Mouse (Mus musculus) liver, postnatal 0 days (tissue): ENCODE measurements around the gene Lrrc41. TPM values are rescaled to one million over a fixed set of nuclear protein-coding genes. Genes with fewer than 3 reads are reported as not detected.

Experiments used
- ATAC-seq: fragments of 200-750 bp; cut with Nextera tagmentation; 2 replicates; pipeline ENCODE4 v1.8.0; 2017; ENCODE audit warnings: mild to moderate bottlenecking, moderate library complexity
- DNase-seq: peaks from one replicate; pipeline ENCODE4 v3.0.0-alpha.2; 2016
- H3K27ac ChIP-seq: fragments of 300-500 bp; sonication (generic); 2 replicates; pipeline ENCODE4 v1.5.1; 2014; ENCODE audit warnings: antibody characterized with exemption, moderate library complexity, mild to moderate bottlenecking, low read depth
- H3K27me3 ChIP-seq: fragments of 300-500 bp; sonication (generic); 2 replicates; pipeline ENCODE4 v1.6.1; 2014; ENCODE audit warnings: low read length, control low read depth, mixed read lengths; ENCODE audit not compliant: insufficient read depth
- H3K36me3 ChIP-seq: fragments of 300-500 bp; sonication (generic); replicated peaks from 2 replicates; pipeline ENCODE4 v1.6.1; 2014; ENCODE audit warnings: mild to moderate bottlenecking, control low read depth, low read length, moderate library complexity, mixed read lengths; ENCODE audit not compliant: insufficient read depth
- H3K4me1 ChIP-seq: fragments of 300-500 bp; sonication (generic); 2 replicates; pipeline ENCODE4 v1.6.1; 2014; ENCODE audit warnings: antibody characterized with exemption, mild to moderate bottlenecking, control low read depth; ENCODE audit not compliant: insufficient read depth
- H3K4me2 ChIP-seq: fragments of 300-500 bp; sonication (generic); 2 replicates; pipeline ENCODE4 v1.6.1; 2014; ENCODE audit warnings: low read depth, mild to moderate bottlenecking, low read length, moderate library complexity, mixed read lengths
- H3K4me3 ChIP-seq: fragments of 300-500 bp; sonication (generic); 2 replicates; pipeline ENCODE4 v1.5.1; 2014; ENCODE audit warnings: low read depth, low read length
- H3K9ac ChIP-seq: fragments of 300-500 bp; sonication (generic); replicated peaks from 2 replicates; pipeline ENCODE4 v1.6.1; 2014; ENCODE audit warnings: mild to moderate bottlenecking, moderate library complexity
- H3K9me3 ChIP-seq: fragments of 300-500 bp; sonication (generic); 2 replicates; pipeline ENCODE4 v1.6.1; 2016; ENCODE audit warnings: mild to moderate bottlenecking, control low read depth, low read length, mixed read lengths
- CTCF ChIP-seq: sonication (generic); IDR thresholded peaks from 2 replicates; pipeline ENCODE4 v1.5.1; 2016; ENCODE audit warnings: antibody characterized with exemption, low read depth
- EP300 ChIP-seq: IDR thresholded peaks from 2 replicates; pipeline ENCODE4 v1.6.1; 2016; ENCODE audit warnings: antibody characterized with exemption, low read depth, mild to moderate bottlenecking
- WGBS: fragments of 180-500 bp; shearing (Covaris S2); extraction: QIAGEN DNeasy Blood & Tissue Kit; methylation state at CpG from one replicate; pipeline ENCODE4 v1.1.7; 2014; ENCODE audit not compliant: insufficient replicate concordance; 5-methylcytosine and 5-hydroxymethylcytosine counted together
- polyA plus RNA-seq: library from polyadenylated mRNA; unstranded; fragments of >200 nt; fragmentation: Nextera tagmentation; extraction: Ambion mirVana; gene quantifications from 2 replicates; pipeline ENCODE4 v1.2.1, GENCODE M21; 2015

Gene Lrrc41
- polyA plus RNA-seq, 1 experiment from 2014 or later: 23.3 TPM

- no peaks in the 10 kb centered on the region for H3K27me3 ChIP-seq
- H3K9ac ChIP-seq: no peak overlapping the region
- TF ChIP-seq CTCF (no peak), EP300 (no peak)
- no peak overlapping the region for H3K4me2 ChIP-seq
- H3K27ac ChIP-seq: no peak overlapping the region
- no peaks in the 10 kb centered on the region; the same call in none of the 2 replicates for H3K36me3 ChIP-seq
- peaks cover 5% of the 10 kb centered on the region; the same call in 1 of the 2 replicates for H3K4me1 ChIP-seq
- no peaks in the 10 kb centered on the region for H3K9me3 ChIP-seq
- DNase-seq (no peak), ATAC-seq (no peak)
- no peak overlapping the region for H3K4me3 ChIP-seq
- WGBS: 94% methylated on average over 1 of the region's 1 CpGs
These were observed 27.4 kb upstream of the Lrrc41 start for GRCm38 (mm10) chr4:116047681-116048080.

- no peak for ATAC-seq
- no peak overlapping the region for H3K4me3 ChIP-seq
- no peaks in the 10 kb centered on the region for H3K9me3 ChIP-seq
- peaks cover 5% of the 10 kb centered on the region; the same call in 1 of the 2 replicates for H3K4me1 ChIP-seq
- H3K27ac ChIP-seq: no peak overlapping the region
- H3K36me3 ChIP-seq: no peaks in the 10 kb centered on the region; the same call in none of the 2 replicates
- DNase-seq: no peak
- H3K9ac ChIP-seq: no peak overlapping the region
- 67% methylated on average over 7 of the region's 7 CpGs for WGBS
- TF ChIP-seq EP300 (no peak), CTCF (no peak)
- no peak overlapping the region for H3K4me2 ChIP-seq
- H3K27me3 ChIP-seq: no peaks in the 10 kb centered on the region
These were observed 26.7 kb upstream of the Lrrc41 start for GRCm38 (mm10) chr4:116048130-116048920.

- Histone ChIP-seq H3K4me1 (peaks cover 10% of the 10 kb centered on the region), H3K36me3 (no peaks in the 10 kb centered on the region; the same call in none of the 2 replicates), H3K27ac (no peak overlapping the region), H3K4me3 (no peak overlapping the region), H3K4me2 (no peak overlapping the region), H3K9ac (no peak overlapping the region), H3K27me3 (no peaks in the 10 kb centered on the region), H3K9me3 (no peaks in the 10 kb centered on the region)
- DNase-seq (no peak), ATAC-seq (no peak)
- TF ChIP-seq EP300: no peak
- TF ChIP-seq CTCF: no peak
- 67% methylated on average over 3 of the region's 3 CpGs for WGBS
These were observed 25.9 kb upstream of the Lrrc41 start for GRCm38 (mm10) chr4:116049211-116049610.

- Histone ChIP-seq H3K27ac (peak overlapping the region; percentile 87), H3K4me2 (peak overlapping the region; percentile 84), H3K27me3 (no peaks in the 10 kb centered on the region), H3K9me3 (no peaks in the 10 kb centered on the region), H3K4me1 (peaks cover 10% of the 10 kb centered on the region), H3K9ac (peak overlapping the region; percentile 53), H3K36me3 (no peaks in the 10 kb centered on the region; the same call in none of the 2 replicates), H3K4me3 (peak overlapping the region; percentile 59)
- ATAC-seq (peak; percentile 55), DNase-seq (peak; percentile 53)
- TF ChIP-seq CTCF (peak; percentile 65), EP300 (no peak)
- WGBS: 6% methylated on average over 22 of the region's 22 CpGs
These were observed 22.4 kb upstream of the Lrrc41 start for GRCm38 (mm10) chr4:116052526-116053293.

GRCm38 (mm10) chr4:116053399-116053961, 21.6 kb upstream of the Lrrc41 start, which contains the start of gene Nsun4:
Gene Nsun4, minus strand, starts transcription at chr4:116053876.
- Histone ChIP-seq H3K36me3 (no peaks in the 10 kb centered on the region; the same call in 1 of the 2 replicates), H3K27ac (peak within 1 kb of the TSS; percentile 87), H3K9ac (peak within 1 kb of the TSS; percentile 53), H3K9me3 (no peaks in the 10 kb centered on the region), H3K4me3 (peak within 1 kb of the TSS; percentile 59), H3K4me1 (peaks cover 10% of the 10 kb centered on the region), H3K27me3 (no peaks in the 10 kb centered on the region), H3K4me2 (peak within 1 kb of the TSS; percentile 84)
- ATAC-seq (peak; percentile 93), DNase-seq (peak; percentile 89)
- TF ChIP-seq EP300 (peak; percentile 41; the same call in 1 of the 2 replicates), CTCF (no peak)
- WGBS: under 1% methylated on average over 35 of the region's 35 CpGs

GRCm38 (mm10) chr4:116057559-116057958, 17.5 kb upstream of the Lrrc41 start:
- Histone ChIP-seq H3K36me3 (no peaks in the 10 kb centered on the region), H3K27ac (no peak overlapping the region), H3K4me2 (no peak overlapping the region), H3K27me3 (no peaks in the 10 kb centered on the region), H3K9me3 (no peaks in the 10 kb centered on the region), H3K4me3 (no peak overlapping the region), H3K4me1 (peaks cover 5% of the 10 kb centered on the region), H3K9ac (no peak overlapping the region)
- ATAC-seq (no peak), DNase-seq (no peak)
- TF ChIP-seq EP300 (no peak), CTCF (peak; percentile 23; the same call in 1 of the 2 replicates)
- WGBS: 8% methylated on average over 1 of the region's 1 CpGs
